Mouse (Mus musculus) heart, postnatal 0 days (tissue): ENCODE data around the gene Kcnk10. TPM values are rescaled to one million over a fixed set of nuclear protein-coding genes. Genes with fewer than 3 reads are reported as not detected.

ENCODE experiments used
- ATAC-seq: fragments of 200-750 bp; cut with Nextera tagmentation; 2 replicates; pipeline ENCODE4 v1.8.0; 2017; ENCODE audit warnings: low read depth, moderate number of reproducible peaks, moderate library complexity; ENCODE audit not compliant: insufficient read depth
- DNase-seq: peaks from one replicate; pipeline ENCODE4 v3.0.0-alpha.2; 2016; ENCODE audit warnings: low spot score
- H3K27ac ChIP-seq: fragments of 300-500 bp; sonication (generic); 2 replicates; pipeline ENCODE4 v1.5.1; 2014; ENCODE audit warnings: low read depth, mild to moderate bottlenecking
- H3K27me3 ChIP-seq: fragments of 300-500 bp; sonication (generic); 2 replicates; pipeline ENCODE4 v1.6.1; 2014; ENCODE audit warnings: low read length, mixed read lengths; ENCODE audit not compliant: control insufficient read depth, insufficient read depth
- H3K36me3 ChIP-seq: fragments of 300-500 bp; sonication (generic); replicated peaks from 2 replicates; pipeline ENCODE4 v1.6.1; 2014; ENCODE audit warnings: low read length, mixed read lengths; ENCODE audit not compliant: control insufficient read depth, insufficient read depth
- H3K4me1 ChIP-seq: fragments of 300-500 bp; sonication (generic); 2 replicates; pipeline ENCODE4 v1.6.1; 2014; ENCODE audit warnings: antibody characterized with exemption; ENCODE audit not compliant: control insufficient read depth, insufficient read depth
- H3K4me2 ChIP-seq: fragments of 300-500 bp; sonication (generic); 2 replicates; pipeline ENCODE4 v1.6.1; 2014; ENCODE audit warnings: low read depth, mild to moderate bottlenecking, low read length, moderate library complexity
- H3K4me3 ChIP-seq: fragments of 300-500 bp; sonication (generic); 2 replicates; pipeline ENCODE4 v1.5.1; 2014; ENCODE audit warnings: low read depth, low read length
- H3K9ac ChIP-seq: fragments of 300-500 bp; sonication (generic); replicated peaks from 2 replicates; pipeline ENCODE4 v1.6.1; 2014; ENCODE audit warnings: low read depth, low read length, mixed read lengths
- H3K9me3 ChIP-seq: fragments of 300-500 bp; sonication (generic); replicated peaks from 2 replicates; pipeline ENCODE4 v1.6.1; 2016; ENCODE audit warnings: low read length; ENCODE audit not compliant: control insufficient read depth
- CTCF ChIP-seq: IDR thresholded peaks from 2 replicates; pipeline ENCODE4 v1.5.1; 2016; ENCODE audit warnings: antibody characterized with exemption, control low read depth, low read depth
- EP300 ChIP-seq: IDR thresholded peaks from 2 replicates; pipeline ENCODE4 v1.6.1; 2016; ENCODE audit warnings: antibody characterized with exemption, low read depth
- WGBS: fragments of 180-500 bp; shearing (Covaris S2); extraction: QIAGEN DNeasy Blood & Tissue Kit; methylation state at CpG from one replicate; pipeline ENCODE4 v1.1.7; 2014; 5-methylcytosine and 5-hydroxymethylcytosine counted together
- polyA plus RNA-seq: library from polyadenylated mRNA; unstranded; fragments of >200 nt; fragmentation: Nextera tagmentation; extraction: Ambion mirVana; gene quantifications from 2 replicates; pipeline ENCODE4 v1.2.1, GENCODE M21; 2015
- total RNA-seq: library from RNA; depleted of rRNA; stranded (reverse); fragments of >200 nt; gene quantifications from 2 replicates; pipeline ENCODE4 v1.2.3, GENCODE M21; 2014; ENCODE audit warnings: low replicate concordance

The Kcnk10 gene
- total and polyA plus RNA-seq, 2 experiments from 2014 or later = not detected

DNA sequence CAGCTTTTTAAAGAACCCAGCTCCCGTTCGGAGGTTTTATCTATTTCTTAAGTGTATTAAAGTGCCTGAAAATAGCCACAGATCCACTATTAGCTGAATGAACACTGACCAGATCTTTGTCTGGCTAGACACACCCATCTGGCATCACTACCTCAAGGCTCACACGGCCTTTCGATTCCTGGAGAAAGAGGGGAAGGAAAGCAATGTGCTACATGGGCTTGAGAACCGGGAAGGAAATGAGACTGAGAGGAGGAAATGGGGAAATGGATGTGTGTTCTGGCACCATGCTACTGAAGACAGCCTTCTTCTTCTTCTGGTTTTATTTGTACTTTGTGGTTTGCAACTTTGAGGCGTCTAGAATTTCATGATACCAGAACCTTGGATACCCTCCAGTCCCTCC is 8.7 kb downstream of the Kcnk10 start:
- WGBS = 51% methylated on average over 6 of the region's 6 CpGs
- Histone ChIP-seq H3K27ac (no peak overlapping the region), H3K9me3 (no peaks in the 10 kb centered on the region), H3K27me3 (peaks cover 21% of the 10 kb centered on the region), H3K4me2 (no peak overlapping the region), H3K4me1 (no peaks in the 10 kb centered on the region; the same call in 1 of the 2 replicates), H3K9ac (no peak overlapping the region), H3K36me3 (no peaks in the 10 kb centered on the region), H3K4me3 (no peak overlapping the region)
- DNase-seq = no peak
- TF ChIP-seq EP300 (no peak), CTCF (no peak)
- ATAC-seq = no peak

DNA sequence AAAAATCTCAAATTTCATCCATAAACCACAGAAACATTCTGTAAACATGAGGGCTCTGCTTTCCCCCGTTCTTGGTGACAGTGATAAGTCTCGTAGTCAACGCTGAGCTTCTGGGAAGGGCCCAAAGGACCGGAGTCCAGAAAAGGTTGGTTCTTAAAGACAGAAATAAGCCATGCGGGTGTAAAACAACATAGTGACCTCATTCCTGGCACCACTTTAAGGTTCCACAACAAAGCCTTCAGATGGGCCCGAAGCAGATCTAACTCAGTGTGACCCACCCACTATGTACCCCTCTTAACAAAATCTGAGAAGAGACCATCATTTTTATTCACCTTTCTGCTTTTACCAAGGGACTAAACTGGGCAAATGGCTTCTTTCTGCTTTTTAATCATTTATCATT is 10.2 kb downstream of the Kcnk10 start:
- TF ChIP-seq EP300 (no peak), CTCF (no peak)
- 80% methylated on average over 6 of the region's 6 CpGs for WGBS

DNA sequence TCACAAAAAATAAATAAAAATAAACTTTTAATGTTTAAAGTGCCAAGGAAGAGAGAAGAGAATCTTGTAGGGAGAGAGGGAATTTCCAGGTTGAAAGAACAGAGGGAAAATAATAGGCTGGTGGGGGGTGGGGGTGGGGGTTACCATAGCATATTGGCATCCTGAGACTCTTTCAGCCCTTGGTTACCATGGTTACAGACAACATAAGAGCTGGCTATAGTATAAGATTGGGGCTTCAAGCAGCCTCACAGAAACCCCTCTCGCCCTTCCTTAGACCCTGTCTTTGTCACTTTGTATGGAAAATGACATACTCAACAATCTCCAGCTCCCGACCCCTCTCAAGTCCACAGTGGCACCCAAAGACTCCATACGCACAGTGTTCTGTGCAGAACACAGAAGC is 13.7 kb downstream of the Kcnk10 start:
- ATAC-seq = no peak
- no peak overlapping the region for H3K9ac ChIP-seq
- no peak for TF ChIP-seq CTCF
- TF ChIP-seq EP300 = no peak

More for the DNA sequence above, 10.2 kb downstream of the Kcnk10 start:
- no peaks in the 10 kb centered on the region for H3K4me1 ChIP-seq
- DNase-seq (no peak), ATAC-seq (no peak)
- H3K27me3 ChIP-seq = peaks cover 7% of the 10 kb centered on the region
- H3K9ac ChIP-seq = no peak overlapping the region
- H3K27ac ChIP-seq = no peak overlapping the region
- no peak overlapping the region for H3K4me3 ChIP-seq
- no peak overlapping the region for H3K4me2 ChIP-seq
- no peaks in the 10 kb centered on the region for H3K9me3 ChIP-seq
- no peaks in the 10 kb centered on the region for H3K36me3 ChIP-seq

DNA sequence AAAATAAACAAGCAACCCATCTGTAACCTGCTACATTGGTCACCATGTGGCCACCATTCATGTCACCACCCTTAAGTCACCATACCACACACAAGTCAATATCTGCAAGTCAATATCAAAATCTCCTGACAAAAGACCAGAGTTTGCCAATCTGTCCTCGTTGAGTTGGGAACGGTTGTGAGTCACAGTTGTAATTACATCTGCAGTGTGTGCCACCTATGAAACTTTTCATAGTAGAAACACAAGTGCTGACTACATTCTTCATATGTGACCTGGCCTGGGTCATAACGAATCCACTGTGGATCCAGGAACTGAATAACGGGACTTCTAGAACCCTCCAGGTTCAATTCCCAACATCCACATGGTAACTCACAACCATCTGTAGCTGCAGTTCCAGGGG is 14.8 kb downstream of the Kcnk10 start:
- Histone ChIP-seq H3K4me2 (no peak overlapping the region), H3K4me1 (no peaks in the 10 kb centered on the region), H3K36me3 (no peaks in the 10 kb centered on the region), H3K27me3 (no peaks in the 10 kb centered on the region), H3K27ac (no peak overlapping the region), H3K9me3 (no peaks in the 10 kb centered on the region), H3K4me3 (no peak overlapping the region), H3K9ac (no peak overlapping the region)
- TF ChIP-seq EP300 (no peak), CTCF (no peak)
- ATAC-seq (no peak), DNase-seq (no peak)
- 81% methylated on average over 4 of the region's 4 CpGs for WGBS

More for the DNA sequence above, 13.7 kb downstream of the Kcnk10 start:
- no peak overlapping the region for H3K27ac ChIP-seq
- H3K4me3 ChIP-seq = no peak overlapping the region
- H3K27me3 ChIP-seq = no peaks in the 10 kb centered on the region
- DNase-seq = no peak
- H3K9me3 ChIP-seq = no peaks in the 10 kb centered on the region
- no peak overlapping the region for H3K4me2 ChIP-seq
- no peaks in the 10 kb centered on the region for H3K36me3 ChIP-seq
- H3K4me1 ChIP-seq = no peaks in the 10 kb centered on the region
- 79% methylated on average over 3 of the region's 3 CpGs for WGBS

DNA sequence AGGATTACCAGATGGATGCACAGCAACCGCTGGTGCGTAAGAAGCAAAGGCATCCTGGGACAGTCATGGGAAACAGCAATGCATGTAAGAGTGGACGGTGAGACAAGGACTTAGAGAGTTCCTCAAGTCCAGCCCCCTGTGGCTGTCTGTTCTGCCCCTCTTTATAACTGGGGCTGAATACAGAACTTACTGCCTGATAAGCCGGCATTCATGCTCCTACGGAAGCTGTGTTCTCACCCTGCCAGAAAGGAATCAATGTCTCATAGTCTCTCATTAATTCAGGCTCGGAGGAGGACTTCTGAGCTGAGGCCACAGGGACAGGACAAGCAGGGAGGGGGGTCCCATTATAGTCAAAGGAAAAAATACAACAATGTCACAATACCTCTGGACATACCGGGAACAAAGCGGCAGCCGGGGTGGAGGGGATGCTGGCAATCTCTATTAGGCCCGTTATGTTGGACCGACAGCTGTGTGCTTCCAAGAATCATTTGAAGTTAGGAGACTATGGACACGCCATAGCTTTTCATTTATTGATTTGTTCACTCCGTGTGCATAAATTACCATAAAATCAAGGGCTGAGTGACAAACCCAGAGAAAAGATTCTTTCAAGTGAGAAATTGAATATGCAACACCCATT is 15.7 kb downstream of the Kcnk10 start:
- no peaks in the 10 kb centered on the region for H3K9me3 ChIP-seq
- no peak overlapping the region for H3K9ac ChIP-seq
- H3K4me1 ChIP-seq = no peaks in the 10 kb centered on the region
- H3K27me3 ChIP-seq = no peaks in the 10 kb centered on the region
- H3K36me3 ChIP-seq = no peaks in the 10 kb centered on the region
- H3K4me2 ChIP-seq = no peak overlapping the region
- 84% methylated on average over 13 of the region's 13 CpGs for WGBS
- no peak for DNase-seq
- no peak overlapping the region for H3K4me3 ChIP-seq
- ATAC-seq = no peak
- no peak for TF ChIP-seq CTCF
- no peak for TF ChIP-seq EP300
- no peak overlapping the region for H3K27ac ChIP-seq

DNA sequence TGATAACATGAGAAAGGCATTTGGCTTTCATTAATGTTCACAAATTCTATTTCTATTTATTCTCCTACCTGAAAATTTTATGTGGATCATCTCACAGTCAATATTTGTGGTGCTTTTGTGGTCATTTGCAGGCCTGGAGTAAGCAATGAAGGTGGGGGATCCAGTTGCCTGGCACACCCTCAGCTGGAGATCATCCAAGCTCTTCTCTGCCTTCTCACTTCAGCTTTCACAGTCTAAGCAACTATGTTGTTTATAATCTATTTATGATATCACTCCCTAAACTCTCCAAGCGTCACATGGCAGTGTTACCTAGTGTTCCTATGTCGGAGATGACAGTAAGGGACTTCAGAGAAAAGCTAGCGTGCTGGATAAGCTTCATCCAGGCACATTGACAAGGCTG is 18.1 kb downstream of the Kcnk10 start:
- WGBS = 46% methylated on average over 3 of the region's 3 CpGs
- no peak for TF ChIP-seq EP300
- TF ChIP-seq CTCF = no peak
- no peak overlapping the region for H3K27ac ChIP-seq
- no peaks in the 10 kb centered on the region for H3K36me3 ChIP-seq
- ATAC-seq = no peak
- no peaks in the 10 kb centered on the region for H3K27me3 ChIP-seq
- no peak overlapping the region for H3K4me2 ChIP-seq
- H3K4me3 ChIP-seq = no peak overlapping the region
- H3K9ac ChIP-seq = no peak overlapping the region
- no peaks in the 10 kb centered on the region for H3K4me1 ChIP-seq
- H3K9me3 ChIP-seq = no peaks in the 10 kb centered on the region
- DNase-seq = no peak
